Mouse (Mus musculus) liver, adult 2 months (tissue): ENCODE data around the gene Olfml2a.

Experiments used
- CTCF ChIP-seq: fragments of 200-500 bp; IDR thresholded peaks from 2 replicates; pipeline ENCODE4 v1.5.1; 2011; ENCODE audit warnings: low read depth, low read length, control low read depth
- POLR2A ChIP-seq: fragments of 200-500 bp; IDR thresholded peaks from 2 replicates; pipeline ENCODE4 v1.6.1; 2011; ENCODE audit warnings: low read length, control low read depth; ENCODE audit not compliant: insufficient read depth; ENCODE audit errors: extremely low read depth

DNA sequence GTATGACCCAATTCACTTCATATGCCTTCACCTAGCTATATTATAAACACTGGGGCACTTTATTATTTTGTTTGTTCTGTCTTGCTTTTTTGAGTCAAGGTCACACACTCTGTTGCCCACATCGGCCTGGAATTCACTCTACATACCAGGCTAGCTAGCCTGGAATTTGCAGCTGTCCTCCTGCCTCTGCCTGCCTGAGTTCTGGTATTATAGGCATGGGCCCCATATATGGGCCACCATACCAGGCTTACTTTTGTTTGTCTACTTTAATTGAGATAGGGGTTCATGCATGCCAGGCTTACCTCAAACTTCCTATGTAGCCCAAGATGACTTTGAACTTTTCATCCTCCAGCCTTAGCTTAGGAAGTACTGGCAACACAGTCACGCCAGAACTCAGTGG lies 10.1 kb downstream of the Olfml2a start:
- no peak for TF ChIP-seq CTCF
- TF ChIP-seq POLR2A, result no peak
